Mouse (Mus musculus) limb, embryonic 14.5 days (tissue): ENCODE results near the gene Dhx57. TPM values are rescaled to one million over a fixed set of nuclear protein-coding genes. Genes with fewer than 3 reads are reported as not detected.

ENCODE experiments used
- ATAC-seq: fragments of 200-750 bp; cut with Nextera tagmentation; 2 replicates; pipeline ENCODE4 v1.8.0; 2017; ENCODE audit warnings: low read depth, moderate number of reproducible peaks, moderate TSS enrichment; ENCODE audit not compliant: low FRiP score
- DNase-seq: peaks from one replicate; pipeline ENCODE4 v3.0.0-alpha.2; 2015; ENCODE audit warnings: low spot score
- H3K27ac ChIP-seq: fragments of 300-500 bp; sonication (generic); replicated peaks from 2 replicates; pipeline ENCODE4 v1.5.1; 2014; ENCODE audit warnings: low read depth, mild to moderate bottlenecking, low read length, moderate library complexity, mixed read lengths
- H3K27me3 ChIP-seq: fragments of 300-500 bp; sonication (generic); 2 replicates; pipeline ENCODE4 v1.6.1; 2014; ENCODE audit warnings: low read length, mixed read lengths; ENCODE audit not compliant: control insufficient read depth, insufficient read depth
- H3K36me3 ChIP-seq: fragments of 300-500 bp; sonication (generic); 2 replicates; pipeline ENCODE4 v1.6.1; 2014; ENCODE audit warnings: mild to moderate bottlenecking, low read length, moderate library complexity, mixed read lengths; ENCODE audit not compliant: control insufficient read depth, insufficient read depth
- H3K4me1 ChIP-seq: fragments of 300-500 bp; sonication (generic); 2 replicates; pipeline ENCODE4 v1.6.1; 2014; ENCODE audit warnings: antibody characterized with exemption, low read length, mixed read lengths; ENCODE audit not compliant: control insufficient read depth, insufficient read depth
- H3K4me2 ChIP-seq: fragments of 300-500 bp; sonication (generic); replicated peaks from 2 replicates; pipeline ENCODE4 v1.6.1; 2014; ENCODE audit warnings: low read depth, mild to moderate bottlenecking, low read length, moderate library complexity; ENCODE audit not compliant: severe bottlenecking
- H3K4me3 ChIP-seq: fragments of 300-500 bp; sonication (generic); replicated peaks from 2 replicates; pipeline ENCODE4 v1.5.1; 2014; ENCODE audit warnings: low read length
- H3K9ac ChIP-seq: fragments of 300-500 bp; sonication (generic); 2 replicates; pipeline ENCODE4 v1.6.1; 2014; ENCODE audit warnings: mild to moderate bottlenecking, low read depth, low read length, moderate library complexity; ENCODE audit not compliant: severe bottlenecking
- H3K9me3 ChIP-seq: fragments of 300-500 bp; sonication (generic); 2 replicates; pipeline ENCODE4 v1.6.1; 2016; ENCODE audit warnings: low read length; ENCODE audit not compliant: control insufficient read depth
- POLR2A ChIP-seq: fragments of 200-500 bp; IDR thresholded peaks from 2 replicates; pipeline ENCODE4 v1.8.0; 2012; ENCODE audit warnings: inconsistent platforms, mild to moderate bottlenecking, moderate library complexity, borderline replicate concordance; ENCODE audit not compliant: insufficient read depth, insufficient read length; ENCODE audit errors: extremely low read depth
- WGBS: fragments of 180-500 bp; shearing (Covaris S2); extraction: QIAGEN DNeasy Blood & Tissue Kit; methylation state at CpG from one replicate; pipeline ENCODE4 v1.1.7; 2014; 5-methylcytosine and 5-hydroxymethylcytosine counted together
- polyA plus RNA-seq, 2 experiments: library from polyadenylated mRNA; depleted of rRNA in 1 of 2; stranded (reverse) in 1 of 2; unstranded in 1 of 2; fragments of >200 nt; fragmentation: Nextera tagmentation in 1 of 2; extraction: Ambion mirVana in 1 of 2; gene quantifications; 2 replicates each; pipeline versions ENCODE4 v1.2.1 to v1.2.3; 2012 to 2014

Dhx57 gene
- polyA plus RNA-seq, 2 experiments = 21.1 to 45.2 TPM

DNA sequence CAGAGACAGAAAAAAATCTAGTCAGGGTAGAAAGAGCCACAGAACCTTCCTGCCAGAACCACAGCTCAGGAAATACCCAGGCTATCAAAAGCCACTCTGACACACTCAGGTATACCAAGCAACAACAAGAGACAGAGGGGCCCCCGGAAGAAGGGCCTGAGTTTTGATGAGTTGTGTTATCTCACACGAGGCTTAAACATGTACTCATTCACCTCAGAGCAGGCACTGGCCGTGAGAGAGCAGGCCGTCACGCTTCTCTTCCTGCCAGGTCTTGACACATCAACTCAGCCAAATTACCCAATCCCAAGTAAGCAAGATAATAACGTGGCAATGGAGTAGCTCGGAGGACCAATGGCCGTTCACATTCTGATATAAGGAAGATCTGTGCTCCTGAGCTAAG is 33.4 kb upstream of the Dhx57 start:
- ATAC-seq = no peak
- Histone ChIP-seq H3K9ac (no peak overlapping the region), H3K4me1 (no peaks in the 10 kb centered on the region), H3K9me3 (no peaks in the 10 kb centered on the region), H3K27ac (no peak overlapping the region), H3K36me3 (no peaks in the 10 kb centered on the region), H3K27me3 (no peaks in the 10 kb centered on the region), H3K4me2 (no peak overlapping the region), H3K4me3 (no peak overlapping the region)
- TF ChIP-seq POLR2A = no peak
- 73% methylated on average over 8 of the region's 8 CpGs for WGBS
- DNase-seq = no peak

DNA sequence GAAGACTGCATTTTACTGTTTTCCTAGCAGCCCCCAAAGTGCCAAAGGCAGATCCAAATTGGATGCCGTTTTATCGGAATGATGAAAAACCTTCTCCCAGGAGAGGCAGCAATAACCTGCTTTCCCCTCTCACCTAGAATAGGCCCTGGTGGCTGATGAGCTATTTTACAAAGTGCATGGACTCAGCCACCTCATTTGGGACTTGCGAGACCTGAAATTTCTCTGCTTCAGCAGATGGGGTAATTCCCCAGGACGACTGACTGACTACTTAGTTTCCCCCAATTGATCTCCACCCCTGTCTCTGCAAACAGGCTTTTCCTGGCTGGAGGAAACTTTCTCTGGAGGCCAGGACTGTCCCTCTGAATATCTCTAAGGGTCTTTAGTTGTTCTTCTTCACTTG is 32.7 kb upstream of the Dhx57 start:
- Histone ChIP-seq H3K9me3 (no peaks in the 10 kb centered on the region), H3K27ac (no peak overlapping the region), H3K4me2 (no peak overlapping the region), H3K4me1 (no peaks in the 10 kb centered on the region), H3K36me3 (no peaks in the 10 kb centered on the region), H3K4me3 (no peak overlapping the region), H3K9ac (no peak overlapping the region), H3K27me3 (no peaks in the 10 kb centered on the region)
- no peak for ATAC-seq
- DNase-seq = no peak
- no peak for TF ChIP-seq POLR2A
- 65% methylated on average over 4 of the region's 4 CpGs for WGBS

DNA sequence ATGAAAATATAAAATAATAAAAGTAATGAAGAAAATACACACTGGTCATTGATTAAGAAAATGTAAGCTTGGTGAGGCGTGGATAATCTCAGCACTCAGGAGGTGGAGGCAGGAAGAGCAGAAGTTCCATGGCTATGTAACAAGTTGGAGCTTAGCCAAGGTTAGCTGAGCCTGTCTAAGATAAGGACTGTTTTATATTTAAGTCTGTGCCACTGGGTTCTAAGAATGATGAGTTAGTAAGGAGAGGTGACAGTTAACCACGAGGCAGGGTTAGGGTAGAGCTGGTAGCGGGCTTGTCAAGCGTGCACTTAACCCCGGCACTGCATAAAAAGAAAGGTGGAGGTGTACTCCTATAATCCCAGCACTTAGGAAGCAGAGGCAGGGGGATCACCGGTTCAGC is 32.0 kb upstream of the Dhx57 start:
- H3K27me3 ChIP-seq = no peaks in the 10 kb centered on the region
- no peak overlapping the region for H3K9ac ChIP-seq
- H3K4me2 ChIP-seq = no peak overlapping the region
- ATAC-seq (no peak), DNase-seq (no peak)
- no peaks in the 10 kb centered on the region for H3K4me1 ChIP-seq
- no peak for TF ChIP-seq POLR2A
- H3K36me3 ChIP-seq = no peaks in the 10 kb centered on the region
- H3K4me3 ChIP-seq = no peak overlapping the region
- WGBS = 86% methylated on average over 6 of the region's 6 CpGs
- H3K27ac ChIP-seq = no peak overlapping the region
- H3K9me3 ChIP-seq = no peaks in the 10 kb centered on the region

DNA sequence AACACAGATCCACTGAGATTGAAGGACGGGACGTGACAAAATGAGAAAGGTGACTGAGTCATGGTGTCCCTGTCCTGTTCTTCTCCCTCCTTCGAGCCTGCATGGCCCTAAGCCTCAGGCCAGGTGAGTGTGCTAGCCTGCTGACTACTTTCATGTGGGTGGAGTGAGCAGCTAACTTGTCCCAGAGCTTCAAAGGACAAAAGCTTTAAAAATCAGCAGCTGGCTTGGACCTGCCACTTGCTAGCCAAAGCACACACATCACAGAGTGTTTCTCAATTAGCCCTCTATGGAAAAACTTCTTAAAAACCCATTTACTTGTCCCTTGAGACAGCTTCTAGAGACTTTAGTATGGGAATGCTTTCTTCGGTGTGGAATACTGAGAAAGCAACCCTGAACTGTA is 22.1 kb upstream of the Dhx57 start:
- H3K4me3 ChIP-seq = no peak overlapping the region

DNA sequence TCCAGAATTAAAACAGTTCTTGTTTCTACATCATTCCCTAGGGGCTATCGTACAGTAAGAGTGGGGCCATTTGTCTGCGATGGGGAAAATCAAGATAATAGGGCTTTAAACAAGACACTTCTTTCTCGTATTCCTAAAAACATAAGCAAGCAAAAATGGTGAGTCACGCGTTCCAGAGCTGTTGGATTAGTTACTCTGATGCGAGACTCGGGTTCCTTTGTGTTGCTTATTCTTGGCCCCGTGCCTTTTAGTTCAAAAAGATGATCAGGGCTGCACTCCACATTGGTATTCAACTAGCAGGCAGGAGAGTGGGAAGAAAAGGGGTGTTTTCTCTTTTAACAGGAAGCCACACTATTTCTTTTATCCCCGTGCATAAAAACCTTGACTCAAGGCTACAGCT is 21.5 kb upstream of the Dhx57 start:
- DNase-seq (peak; percentile 9), ATAC-seq (no peak)
- Histone ChIP-seq H3K9me3 (no peaks in the 10 kb centered on the region), H3K4me3 (no peak overlapping the region), H3K9ac (no peak overlapping the region), H3K36me3 (no peaks in the 10 kb centered on the region), H3K4me1 (0 out of 2 replicates have a peak, but pooled peaks cover 6% of the 10 kb centered on the region), H3K4me2 (no peak overlapping the region), H3K27ac (no peak overlapping the region), H3K27me3 (no peaks in the 10 kb centered on the region)
- no peak for TF ChIP-seq POLR2A
- 61% methylated on average over 9 of the region's 9 CpGs for WGBS

More for the DNA sequence above, 22.1 kb upstream of the Dhx57 start:
- 71% methylated on average over 4 of the region's 4 CpGs for WGBS
- 0 out of 2 replicates have a peak, but pooled peaks have one; percentile 50 for ATAC-seq
- Histone ChIP-seq H3K9ac (no peak overlapping the region), H3K9me3 (no peaks in the 10 kb centered on the region), H3K36me3 (no peaks in the 10 kb centered on the region), H3K27me3 (no peaks in the 10 kb centered on the region), H3K4me1 (0 out of 2 replicates have a peak, but pooled peaks cover 6% of the 10 kb centered on the region), H3K27ac (no peak overlapping the region), H3K4me2 (no peak overlapping the region)
- no peak for TF ChIP-seq POLR2A
- peak; percentile 45 for DNase-seq

DNA sequence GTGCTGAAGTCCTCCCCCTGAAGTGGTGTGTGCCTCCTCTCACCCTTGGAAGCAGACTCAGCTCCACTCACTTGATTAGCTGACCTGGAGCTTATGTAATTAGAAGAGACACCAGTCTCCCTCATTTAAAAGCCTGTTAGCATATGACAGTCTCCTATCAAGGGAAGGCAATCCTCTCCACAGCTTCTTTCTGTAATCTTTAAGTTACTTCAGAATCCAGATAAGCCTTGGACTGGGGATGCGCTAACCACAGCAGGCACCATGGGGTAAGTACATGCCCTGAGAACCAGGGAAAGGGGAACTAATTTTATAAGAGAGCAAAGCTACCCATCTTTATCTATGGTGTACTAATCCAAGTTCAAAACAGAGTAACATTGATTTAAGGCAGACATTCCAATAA is 17.0 kb upstream of the Dhx57 start, which contains the start of gene Arhgef33:
Arhgef33 (plus strand) TSS at position 157 of the 400 bp plus-strand sequence.
- H3K4me1 ChIP-seq = 0 out of 2 replicates have a peak, but pooled peaks cover 4% of the 10 kb centered on the region
- H3K9me3 ChIP-seq = no peaks in the 10 kb centered on the region
- no peaks in the 10 kb centered on the region for H3K36me3 ChIP-seq
- H3K27ac ChIP-seq = no peak within 1 kb of the TSS
- DNase-seq (no peak), ATAC-seq (no peak)
- WGBS = 97% methylated on average over 1 of the region's 1 CpGs
- H3K4me2 ChIP-seq = no peak within 1 kb of the TSS
- no peak for TF ChIP-seq POLR2A
- no peak within 1 kb of the TSS for H3K9ac ChIP-seq
- H3K27me3 ChIP-seq = no peaks in the 10 kb centered on the region
- H3K4me3 ChIP-seq = no peak within 1 kb of the TSS
